Comparison of ENCODE assay signal across 18 mouse cellular contexts in genomic region chr11:5595792-5596191, GRCm38 (mm10). TPM values are rescaled to one million over a fixed set of nuclear protein-coding genes. Genes with fewer than 3 reads are reported as not detected.
"Had no signal": no experiment of that assay in that cellular context is flagged by ENCODE, and none has a peak within 500 bp of the region (broad histone marks: within the 10 kb centered on the region; RNA-seq: fewer than 3 reads in every experiment).

No protein-coding gene starts in this region.

- H3K9ac ChIP-seq: kidney, embryonic 15.5 days; limb, embryonic 13.5 days; midbrain, embryonic 13.5 days; stomach, embryonic 15.5 days had no signal

- DNase-seq: kidney, adult 2 months; kidney, postnatal 14 days; layer of hippocampus, postnatal 36 days; lung, adult 18-20 months; lung, postnatal 36 days; right cerebral cortex, postnatal 14 days; thymus, adult 2 months had no signal

- H3K9me3 ChIP-seq: kidney, embryonic 15.5 days; limb, embryonic 13.5 days; midbrain, embryonic 13.5 days; stomach, embryonic 15.5 days had no signal

- H3K27me3 ChIP-seq: kidney, embryonic 15.5 days; limb, embryonic 13.5 days; midbrain, embryonic 13.5 days; stomach, embryonic 15.5 days had no signal

- H3K4me1 ChIP-seq: kidney, embryonic 15.5 days; midbrain, embryonic 13.5 days; stomach, embryonic 15.5 days had no signal

- H3K27ac ChIP-seq: kidney, embryonic 15.5 days; limb, embryonic 13.5 days; midbrain, embryonic 13.5 days; stomach, embryonic 15.5 days had no signal

- ATAC-seq: intestine, embryonic 16.5 days; midbrain, embryonic 13.5 days had no signal

- H3K36me3 ChIP-seq: kidney, embryonic 15.5 days; limb, embryonic 13.5 days; midbrain, embryonic 13.5 days; stomach, embryonic 15.5 days had no signal

- H3K4me2 ChIP-seq: kidney, embryonic 15.5 days; limb, embryonic 13.5 days; midbrain, embryonic 13.5 days; stomach, embryonic 15.5 days had no signal

- H3K4me3 ChIP-seq: kidney, embryonic 15.5 days; limb, embryonic 13.5 days; midbrain, embryonic 13.5 days; stomach, embryonic 15.5 days had no signal

RNA-seq across cellular contexts. Expression of gene Ankrd36, which starts 26.3 kb away (rescaled TPM):
- total RNA-seq: layer of hippocampus, postnatal 36 days; left cerebral cortex, adult 8-10 months; left cerebral cortex, postnatal 25 days; megakaryocyte progenitor cell, adult 5-6 weeks; midbrain, postnatal 0 days had no signal
- polyA plus RNA-seq: intestine, embryonic 16.5 days; kidney, embryonic 15.5 days; midbrain, embryonic 13.5 days; neural tube, embryonic 14.5 days; thymus, adult 2 months; urinary bladder, adult 2 months had no signal
